In genomic region chr16:31256151-31256550, GRCm38 (mm10) we compare ENCODE assay signal across 22 mouse cellular contexts. TPM values are rescaled to one million over a fixed set of nuclear protein-coding genes. Genes with fewer than 3 reads are reported as not detected.
DNase-seq lines count a peak whose midpoint lies in the region; ATAC-seq and TF ChIP-seq lines count a peak whose summit lies in the region.
"Had no signal": no experiment of that assay in that cellular context is flagged by ENCODE, and none has a peak within 500 bp of the region (broad histone marks: within the 10 kb centered on the region; RNA-seq: fewer than 3 reads in every experiment).

No protein-coding gene starts in this region.

- no peak for TF ChIP-seq RAD21 in CH12.LX (IDR thresholded peaks at IDR 0.05; ENCODE audit: low read depth, low read length)

- no peak for TF ChIP-seq EP300 in CH12.LX (IDR thresholded peaks at IDR 0.05; ENCODE audit: low read length)

- no peak for TF ChIP-seq CTCF in CH12.LX (conservative IDR thresholded peaks at IDR 0.05 in 1 of 2, IDR thresholded peaks at IDR 0.05 in 1 of 2; ENCODE audit: low read depth in 2 of 2, low read length in 2 of 2)

- no peaks in the 10 kb centered on the region for H3K27me3 ChIP-seq in hindbrain, embryonic 16.5 days (replicated peaks; ENCODE audit: control insufficient read depth, insufficient read depth, low read length)
- H3K27me3 ChIP-seq in hindbrain, embryonic 11.5 days (ENCODE audit: control insufficient read depth, insufficient read depth, low read length), result no peaks in the 10 kb centered on the region
- no peaks in the 10 kb centered on the region for H3K27me3 ChIP-seq in CH12.LX (replicated peaks)
- H3K27me3 ChIP-seq: embryonic facial prominence, embryonic 13.5 days; forebrain, embryonic 12.5 days; heart, embryonic 13.5 days; hindbrain, embryonic 13.5 days; intestine, embryonic 15.5 days had no signal

- intact Hi-C loops in heart, postnatal 36 days (cut with DNase I), result no loop called here

- no peaks in the 10 kb centered on the region for H3K4me1 ChIP-seq in hindbrain, embryonic 16.5 days (ENCODE audit: control insufficient read depth, insufficient read depth, low read depth, low read length)
- no peaks in the 10 kb centered on the region for H3K4me1 ChIP-seq in hindbrain, embryonic 11.5 days (replicated peaks; ENCODE audit: control insufficient read depth, insufficient read depth, low read length)
- peaks cover 0 to 21% of the 10 kb centered on the region in 2 experiments for H3K4me1 ChIP-seq in CH12.LX (ENCODE audit: control insufficient read depth in 1 of 2, insufficient read depth in 2 of 2)
- H3K4me1 ChIP-seq in ES-E14 (ENCODE audit: control insufficient read depth in 2 of 2, insufficient read depth in 2 of 2, low read length in 2 of 2, poor library complexity in 1 of 2), result peaks cover 0 to 4% of the 10 kb centered on the region in 2 experiments; a peak in 1 of 4 replicates
- H3K4me1 ChIP-seq: embryonic facial prominence, embryonic 13.5 days; forebrain, embryonic 12.5 days; heart, embryonic 13.5 days; hindbrain, embryonic 13.5 days; intestine, embryonic 15.5 days had no signal

- dilution Hi-C loops in CH12.LX (cut with MboI; ENCODE audit: extremely low pct_ligation_motif_present, extremely low pct_unique_long_range_greater_than_20kb, low sequenced_read_pairs), result no loop called here

- DNase-seq in hindbrain, embryonic 11.5 days (ENCODE audit: low spot score), result no peak
- no peak for DNase-seq in CH12.LX (ENCODE audit: extremely low read depth)
- DNase-seq in ES-E14 (ENCODE audit: low read depth, low spot score), result no peak
- DNase-seq in heart, postnatal 36 days, result no peak
- DNase-seq in spleen, adult 18-20 months, result no peak
- DNase-seq: B cell, adult 2 months; cerebellum, adult 18-20 months; cerebellum, adult 9-11 months; cerebellum, postnatal 36 days; forebrain, postnatal 0 days; gastrocnemius, postnatal 36 days; heart, adult 11 months; heart, postnatal 4 days; kidney, adult 18-20 months had no signal

- H3K27ac ChIP-seq in hindbrain, embryonic 16.5 days (ENCODE audit: low read depth, low read length), result no peak overlapping the region
- H3K27ac ChIP-seq in hindbrain, embryonic 11.5 days (ENCODE audit: low read depth, low read length), result no peak overlapping the region
- H3K27ac ChIP-seq in CH12.LX (ENCODE audit: insufficient read depth, low read depth) (no peak overlapping the region), ES-E14 (ENCODE audit: insufficient read depth, low read depth, low read length, poor library complexity, severe bottlenecking) (no peak overlapping the region), macrophage (peak overlapping the region; percentile 7; the same call in 1 of the 2 replicates)
- H3K27ac ChIP-seq: embryonic facial prominence, embryonic 13.5 days; forebrain, embryonic 12.5 days; heart, embryonic 13.5 days; hindbrain, embryonic 13.5 days; intestine, embryonic 15.5 days had no signal

- H3K9me3 ChIP-seq in hindbrain, embryonic 16.5 days (ENCODE audit: control insufficient read depth, low read length), result no peaks in the 10 kb centered on the region
- no peaks in the 10 kb centered on the region for H3K9me3 ChIP-seq in hindbrain, embryonic 11.5 days (ENCODE audit: control insufficient read depth, low read length)
- H3K9me3 ChIP-seq in CH12.LX (replicated peaks; ENCODE audit: low read length) (no peaks in the 10 kb centered on the region), ES-E14 (ENCODE audit: control insufficient read depth, insufficient read depth, low read depth, low read length) (no peaks in the 10 kb centered on the region)
- H3K9me3 ChIP-seq: embryonic facial prominence, embryonic 13.5 days; forebrain, embryonic 12.5 days; heart, embryonic 13.5 days; hindbrain, embryonic 13.5 days; intestine, embryonic 15.5 days had no signal

- in situ Hi-C loops in CH12.LX (cut with MboI; ENCODE audit: low pct_ligation_motif_present, low pct_unique_long_range_greater_than_20kb, low sequenced_read_pairs), result no loop called here
- in situ Hi-C loops in ES-E14 (cut with MboI; ENCODE audit: low sequenced_read_pairs in 2 of 2, unreplicated experiment in 2 of 2), result no loop called here

- 0 out of 2 replicates have a peak, but pooled peaks have one; percentile 20 for ATAC-seq in hindbrain, embryonic 16.5 days
- no peak for ATAC-seq in hindbrain, embryonic 11.5 days (ENCODE audit: low FRiP score)
- ATAC-seq: CD4-positive, CD25-positive, alpha-beta regulatory T cell, adult 4 months; intestine, embryonic 15.5 days had no signal

- no peak overlapping the region for H3K9ac ChIP-seq in hindbrain, embryonic 16.5 days (ENCODE audit: low read depth, low read length)
- no peak overlapping the region for H3K9ac ChIP-seq in hindbrain, embryonic 11.5 days (ENCODE audit: low read depth, low read length)
- H3K9ac ChIP-seq in CH12.LX (ENCODE audit: insufficient read depth, low read depth) (no peak overlapping the region), ES-E14 (ENCODE audit: insufficient read depth, low read depth, low read length, poor library complexity, severe bottlenecking) (no peak overlapping the region)
- H3K9ac ChIP-seq: embryonic facial prominence, embryonic 13.5 days; forebrain, embryonic 12.5 days; forebrain, postnatal 0 days; heart, embryonic 13.5 days; hindbrain, embryonic 13.5 days; intestine, embryonic 15.5 days had no signal

- 93% methylated on average over 2 of the region's 2 CpGs for WGBS in hindbrain, embryonic 16.5 days
- WGBS in hindbrain, embryonic 11.5 days, result 86% methylated on average over 2 of the region's 2 CpGs
- 58% methylated on average over 2 of the region's 2 CpGs for WGBS in macrophage (ENCODE audit: missing documents)

- no peak overlapping the region for H3K4me2 ChIP-seq in hindbrain, embryonic 16.5 days (ENCODE audit: low read length)
- H3K4me2 ChIP-seq in hindbrain, embryonic 11.5 days (replicated peaks; ENCODE audit: low read depth, low read length), result no peak overlapping the region
- no peak overlapping the region for H3K4me2 ChIP-seq in CH12.LX (ENCODE audit: insufficient read depth, low read depth, poor library complexity, severe bottlenecking)
- H3K4me2 ChIP-seq: embryonic facial prominence, embryonic 13.5 days; forebrain, embryonic 12.5 days; heart, embryonic 13.5 days; hindbrain, embryonic 13.5 days; intestine, embryonic 15.5 days had no signal

- H3K79me2 ChIP-seq in CH12.LX (replicated peaks; ENCODE audit: control insufficient read depth, extremely low read depth, insufficient read depth, poor library complexity, severe bottlenecking) (no peaks in the 10 kb centered on the region; the same call in 1 of the 2 replicates), macrophage (ENCODE audit: inconsistent target) (0 out of 2 replicates have a peak, but pooled peaks cover 4% of the 10 kb centered on the region)

- peaks cover 18% of the 10 kb centered on the region for H3K36me3 ChIP-seq in hindbrain, embryonic 16.5 days (ENCODE audit: control insufficient read depth, insufficient read depth, low read length)
- 0 out of 2 replicates have a peak, but pooled peaks cover 8% of the 10 kb centered on the region for H3K36me3 ChIP-seq in hindbrain, embryonic 11.5 days (ENCODE audit: control insufficient read depth, insufficient read depth, low read length)
- peaks cover 35 to 74% of the 10 kb centered on the region in 2 experiments for H3K36me3 ChIP-seq in CH12.LX (replicated peaks in 1 of 2; ENCODE audit: control insufficient read depth in 1 of 2, insufficient read depth in 1 of 2, low read length in 1 of 2)
- H3K36me3 ChIP-seq in ES-E14 (ENCODE audit: control insufficient read depth, insufficient read depth, low read length, poor library complexity, severe bottlenecking), result peaks cover 15% of the 10 kb centered on the region
- H3K36me3 ChIP-seq in macrophage (ENCODE audit: inconsistent target), result peaks cover 40% of the 10 kb centered on the region

- H3K4me3 ChIP-seq in hindbrain, embryonic 16.5 days (ENCODE audit: low read length), result no peak overlapping the region
- H3K4me3 ChIP-seq in hindbrain, embryonic 11.5 days (ENCODE audit: low read depth, low read length), result no peak overlapping the region
- H3K4me3 ChIP-seq in CH12.LX (replicated peaks in 1 of 3; ENCODE audit: low read depth in 2 of 3, low read length in 2 of 3, poor library complexity in 1 of 3), result no peak overlapping the region
- H3K4me3 ChIP-seq in ES-E14 (ENCODE audit: insufficient read depth in 1 of 2, low read depth in 1 of 2, low read length in 2 of 2, poor library complexity in 1 of 2, severe bottlenecking in 1 of 2), result no peak overlapping the region
- H3K4me3 ChIP-seq in macrophage (ENCODE audit: inconsistent target), result no peak overlapping the region
- H3K4me3 ChIP-seq: embryonic facial prominence, embryonic 13.5 days; forebrain, embryonic 12.5 days; heart, embryonic 13.5 days; hindbrain, embryonic 13.5 days; intestine, embryonic 15.5 days had no signal

- TF ChIP-seq POLR2A in CH12.LX (IDR thresholded peaks at IDR 0.05; ENCODE audit: low read depth, low read length), result no peak

RNA-seq across cellular contexts. Expression of gene Ppp1r2, which starts 18.9 kb away (rescaled TPM):
- polyA plus RNA-seq in hindbrain, embryonic 16.5 days (2015; fragmentation: Nextera tagmentation; extraction: Ambion mirVana), result 95.0 and 95.9 TPM in 2 replicates
- 99.3 and 107 TPM in 2 replicates for polyA plus RNA-seq in hindbrain, embryonic 11.5 days (2014; fragmentation: Nextera tagmentation; extraction: Ambion mirVana)
- total RNA-seq in CH12.LX (2012; rRNA removed) (33.8 and 43.7 TPM in 2 replicates), CH12.LX (2014; rRNA removed) (75.4 and 84.5 TPM in 2 replicates), ES-E14 (2012; rRNA removed) (49.9 and 63.1 TPM in 2 replicates)
- polyA plus RNA-seq in CH12.LX (2012; ENCODE audit: insufficient read length, low read depth) (62.4 and 73.0 TPM in 2 replicates), macrophage (2018) (39.8 to 56.3 TPM (median 54.3 TPM) in 3 replicates)
- total RNA-seq in macrophage (2018; cell fraction: chromatin; rRNA removed), result 10 to 100 TPM; 16.9 to 45.7 (median 26.0) TPM
- 10 to 100 TPM; 40.4 to 69.8 (median 48.5) TPM for total RNA-seq in macrophage (2018; cell fraction: cytosol; rRNA removed)
- total RNA-seq in macrophage (2018; cell fraction: nucleus; rRNA removed), result 10 to 100 TPM; 20.3 to 48.3 (median 35.3) TPM
- total RNA-seq in heart, postnatal 36 days (2021), result 10 to 100 TPM; 82.1 to 83.7 TPM

RNA-seq across cellular contexts. Expression of gene Acap2, which starts 55.1 kb away (rescaled TPM):
- polyA plus RNA-seq in hindbrain, embryonic 16.5 days (2015; fragmentation: Nextera tagmentation; extraction: Ambion mirVana), result 9.4 and 11.0 TPM in 2 replicates
- polyA plus RNA-seq in hindbrain, embryonic 11.5 days (2014; fragmentation: Nextera tagmentation; extraction: Ambion mirVana), result 22.9 and 23.4 TPM in 2 replicates
- 28.9 and 31.5 TPM in 2 replicates for total RNA-seq in CH12.LX (2012; rRNA removed)
- 47.4 and 54.5 TPM in 2 replicates for total RNA-seq in CH12.LX (2014; rRNA removed)
- 35.0 and 36.9 TPM in 2 replicates for polyA plus RNA-seq in CH12.LX (2012; ENCODE audit: insufficient read length, low read depth)
- 23.4 and 23.8 TPM in 2 replicates for total RNA-seq in ES-E14 (2012; rRNA removed)
- total RNA-seq in macrophage (2018; cell fraction: chromatin; rRNA removed), result 100 to 1,000 TPM in 25 of 26 experiments, 10 to 100 TPM in 1; 84.8 to 216 (median 156) TPM
- 10 to 100 TPM; 55.5 to 89.9 (median 80.4) TPM for total RNA-seq in macrophage (2018; cell fraction: cytosol; rRNA removed)
- 100 to 1,000 TPM in 13 of 26 experiments, 10 to 100 TPM in 13; 65.7 to 154 (median 101) TPM for total RNA-seq in macrophage (2018; cell fraction: nucleus; rRNA removed)
- polyA plus RNA-seq in macrophage (2018), result 39.6 to 55.7 TPM (median 44.7 TPM) in 3 replicates
- total RNA-seq in heart, postnatal 36 days (2021), result 10 to 100 TPM; 21.3 to 22.6 TPM

RNA-seq across cellular contexts. Expression of gene Apod, which starts 58.5 kb away (rescaled TPM):
- 119 and 120 TPM in 2 replicates for polyA plus RNA-seq in hindbrain, embryonic 16.5 days (2015; fragmentation: Nextera tagmentation; extraction: Ambion mirVana)
- 51.1 and 68.0 TPM in 2 replicates for polyA plus RNA-seq in hindbrain, embryonic 11.5 days (2014; fragmentation: Nextera tagmentation; extraction: Ambion mirVana)
- total RNA-seq in CH12.LX (2012; rRNA removed), result 0.17 and 0.21 TPM in 2 replicates
- total RNA-seq in CH12.LX (2014; rRNA removed), result 0.26 TPM in 1 of 2 replicates, not detected in the other
- 0.55 TPM in 1 of 2 replicates, not detected in the other for polyA plus RNA-seq in CH12.LX (2012; ENCODE audit: insufficient read length, low read depth)
- total RNA-seq in ES-E14 (2012; rRNA removed), result 10.6 and 22.7 TPM in 2 replicates
- 1 to 10 TPM in 2 of 26 experiments, not detected in 24; 1.2 to 4.0 TPM for total RNA-seq in macrophage (2018; cell fraction: chromatin; rRNA removed)
- 1 to 10 TPM in 3 of 26 experiments, under 1 TPM in 21, not detected in 2; 0.16 to 2.1 (median 0.59) TPM for total RNA-seq in macrophage (2018; cell fraction: cytosol; rRNA removed)
- 1 to 10 TPM in 7 of 26 experiments, under 1 TPM in 4, not detected in 15; 0.75 to 1.6 (median 1.0) TPM for total RNA-seq in macrophage (2018; cell fraction: nucleus; rRNA removed)
- 0.31 to 0.71 TPM (median 0.42 TPM) in 3 replicates for polyA plus RNA-seq in macrophage (2018)
- 1 to 10 TPM; 3.8 to 7.2 TPM for total RNA-seq in heart, postnatal 36 days (2021)
- polyA plus RNA-seq: CD4-positive, CD25-positive, alpha-beta regulatory T cell, adult 4 months had no signal

Comparison
In these comparisons a context has a peak if more than half of its experiments do, and no peak if none do; other contexts are left out.
1. RNA of gene Apod, which starts 58.5 kb away (polyA plus RNA-seq): 119 to 120 TPM in hindbrain, embryonic 16.5 days and 51.1 to 68.0 TPM in hindbrain, embryonic 11.5 days; 0.55 TPM in CH12.LX and 0.31 to 0.71 TPM in macrophage; every median in the first group is over 10 times any median in the second.